Mouse (Mus musculus) stomach, postnatal 0 days (tissue): ENCODE results near the gene Mt4.

Source experiments
- CTCF ChIP-seq: IDR thresholded peaks from 2 replicates; pipeline ENCODE4 v1.5.1; 2016; ENCODE audit warnings: antibody characterized with exemption, low read depth, mild to moderate bottlenecking, moderate library complexity
- EP300 ChIP-seq: optimal IDR thresholded peaks from 2 replicates; pipeline ENCODE3; 2016; ENCODE audit warnings: antibody characterized with exemption

DNA sequence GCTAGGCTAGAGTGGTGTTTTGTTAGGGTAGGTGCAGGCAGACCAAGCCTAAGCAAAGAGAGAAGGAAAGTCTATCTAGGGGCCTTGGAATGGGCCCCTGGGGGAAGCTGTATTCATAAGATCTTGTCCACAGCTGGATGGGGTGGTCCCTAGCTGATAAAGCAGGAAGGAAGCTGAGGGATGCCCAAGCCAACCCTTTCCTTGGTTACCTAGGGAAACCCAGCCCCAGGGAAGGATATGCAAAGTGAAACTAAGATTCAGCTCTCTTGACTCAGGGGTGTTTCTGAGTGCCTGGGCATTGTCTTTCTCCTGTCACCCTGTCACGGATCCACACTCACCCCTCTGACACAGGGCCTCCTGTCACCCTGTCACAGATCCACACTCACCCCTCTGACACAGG, 23.6 kb upstream of the Mt4 start:
- TF ChIP-seq CTCF (no peak), EP300 (no peak)
